Mouse (Mus musculus): ENCODE data around the gene Agtpbp1. TPM values are rescaled to one million over a fixed set of nuclear protein-coding genes. Genes with fewer than 3 reads are reported as not detected.

Gene Agtpbp1
- total RNA-seq, 2 experiments from 2014 or later: 82.2 to 97.3 TPM

DNA sequence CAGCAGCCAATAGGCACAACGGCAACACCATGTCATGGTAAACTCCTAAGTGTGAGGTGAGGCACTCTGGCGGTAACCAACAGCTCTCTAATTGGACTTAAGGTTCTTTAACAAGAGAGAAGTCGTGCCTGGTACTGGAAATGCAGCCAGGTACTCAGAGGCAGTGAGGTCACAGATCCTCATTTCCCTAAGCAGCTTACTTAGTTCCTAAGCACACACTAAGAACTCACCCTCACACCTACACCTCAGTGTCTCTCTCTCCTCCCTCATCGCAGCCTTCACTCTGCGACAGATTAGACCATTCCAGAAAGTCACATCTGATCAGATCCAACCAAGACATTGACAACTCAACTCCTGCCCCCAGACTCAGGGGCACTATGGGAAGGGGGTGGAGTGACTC, 45.0 kb downstream of the Agtpbp1 start:
- DNase-seq: no peak
- intact Hi-C loops (cut with DNase I): no loop called here

DNA sequence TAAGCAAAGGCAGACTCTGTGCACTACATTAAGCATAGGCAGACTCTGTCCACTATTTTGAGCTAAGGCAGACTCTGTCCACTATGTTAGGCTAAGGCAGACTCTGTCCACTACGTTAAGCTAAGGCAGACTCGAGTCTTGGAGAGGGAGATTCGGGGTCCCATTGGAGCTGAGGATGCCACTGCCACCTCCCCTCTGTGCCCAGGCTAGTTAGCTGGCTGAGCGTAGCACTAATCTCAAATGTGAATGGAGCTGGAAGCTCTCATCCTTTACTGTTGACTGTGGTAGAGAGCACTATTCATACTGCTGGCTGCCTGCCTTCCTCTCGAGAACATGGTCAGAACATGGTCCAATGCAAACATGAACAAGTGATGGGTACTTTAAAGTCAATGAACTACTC, 46.4 kb downstream of the Agtpbp1 start:
- intact Hi-C loops (cut with DNase I): no loop called here
- DNase-seq: no peak

DNA sequence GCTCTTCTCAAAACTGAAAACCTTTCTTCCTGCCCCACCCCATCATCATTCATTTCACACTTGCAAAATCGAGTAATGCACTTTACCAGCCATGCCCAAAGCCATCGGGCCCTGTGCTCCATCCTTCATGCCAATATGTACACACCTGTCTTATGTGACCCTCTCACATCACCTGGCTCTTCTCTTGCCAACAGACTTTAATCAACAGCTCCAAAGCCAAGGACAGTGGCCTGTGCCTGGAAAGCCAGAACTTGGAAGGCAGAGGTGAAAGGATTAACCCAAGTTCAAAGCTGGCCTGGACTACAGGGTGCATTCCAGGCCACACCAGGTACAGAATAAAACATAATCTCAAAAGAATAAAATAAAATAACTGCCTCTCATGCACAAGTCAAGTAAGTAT, 48.4 kb downstream of the Agtpbp1 start:
- no peak for DNase-seq
- intact Hi-C loops (cut with DNase I): no loop called here

DNA sequence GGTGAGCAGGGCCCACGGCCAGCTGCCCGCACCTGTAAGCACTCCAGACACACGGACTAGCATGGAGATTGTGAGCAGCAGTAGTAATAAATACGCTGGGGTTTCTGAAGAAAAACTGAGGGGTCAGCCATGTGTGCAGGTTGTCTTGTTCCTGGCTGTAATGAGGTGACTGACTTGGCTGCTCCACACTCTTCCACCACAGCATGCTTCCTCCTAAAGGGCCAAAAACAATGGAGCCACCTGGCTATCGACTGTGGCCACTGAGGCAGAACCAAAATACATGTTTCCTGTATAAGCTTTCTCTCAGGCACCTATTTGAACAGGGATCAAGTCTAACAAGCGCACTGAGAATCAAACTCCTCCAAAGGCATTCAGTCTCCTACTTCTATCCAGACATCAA, 49.3 kb downstream of the Agtpbp1 start:
- no peak for DNase-seq
- intact Hi-C loops (cut with DNase I): no loop called here

DNA sequence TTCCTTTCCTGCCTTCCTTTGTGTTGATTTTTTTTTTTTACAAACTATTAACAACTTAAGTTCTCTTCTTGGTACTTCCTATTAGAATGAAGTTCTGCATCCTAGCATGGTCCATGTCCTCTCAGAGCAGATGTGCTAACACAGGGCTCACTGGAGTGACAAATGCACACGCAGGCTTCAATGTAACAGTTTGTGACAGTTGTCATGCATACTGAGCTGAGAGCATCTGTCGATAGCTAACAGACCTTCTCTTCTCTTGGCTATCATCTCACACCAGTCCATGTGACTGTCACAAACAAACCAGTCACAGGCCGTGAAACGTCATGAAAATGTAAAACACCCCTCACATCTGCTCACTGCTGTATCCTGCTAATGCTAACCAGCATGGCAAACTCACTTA, 50.7 kb downstream of the Agtpbp1 start:
- no peak for DNase-seq
- intact Hi-C loops (cut with DNase I): loop anchor here (5.0 kb wide), 1 partner anchor 193 kb away; no protein-coding TSS in a partner anchor

DNA sequence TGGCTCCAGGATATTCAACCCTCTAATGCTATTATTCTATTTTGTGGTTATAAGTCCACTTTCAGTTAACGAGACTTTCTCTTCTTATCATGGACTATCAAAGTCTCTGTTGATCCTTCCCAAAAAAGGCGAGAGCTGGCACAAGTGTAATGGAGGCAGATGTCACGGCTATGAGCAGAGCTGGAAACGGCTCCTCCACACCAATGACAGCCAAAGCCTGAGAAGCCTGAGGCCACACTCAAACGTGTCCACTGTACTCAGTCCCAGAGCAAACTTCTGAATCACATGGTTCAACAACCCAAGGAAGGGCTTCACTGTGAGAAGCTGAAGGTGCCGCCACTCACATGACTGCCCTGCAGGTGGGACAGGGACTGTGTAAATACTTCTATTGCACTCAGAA, 51.7 kb downstream of the Agtpbp1 start:
- intact Hi-C loops (cut with DNase I): loop anchor here (5.0 kb wide), 1 partner anchor 194 kb away; no protein-coding TSS in a partner anchor
- no peak for DNase-seq

DNA sequence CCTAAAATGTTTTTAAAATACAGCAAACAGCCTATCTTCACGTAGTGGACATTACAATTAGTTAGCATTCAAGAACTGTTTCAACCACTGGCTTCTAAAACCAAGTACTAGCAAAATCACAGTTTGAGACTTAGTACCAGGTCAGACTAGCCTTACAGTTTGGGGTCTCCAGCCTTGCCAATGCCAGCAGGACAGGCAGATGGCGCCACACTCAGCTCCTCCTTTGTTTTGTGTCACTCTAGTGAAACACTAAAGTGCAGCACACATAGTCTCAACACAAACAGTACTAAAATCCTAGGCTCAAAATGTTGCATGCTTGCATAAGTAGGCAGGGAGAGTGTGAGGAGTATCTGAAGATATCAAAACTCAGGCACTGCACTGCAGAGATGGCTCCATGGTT, 53.8 kb downstream of the Agtpbp1 start:
- peak in 1 of 2 experiments; percentile 27 for DNase-seq
- intact Hi-C loops (cut with DNase I): loop anchor here (5.0 kb wide), 1 partner anchor 196 kb away; no protein-coding TSS in a partner anchor

DNA sequence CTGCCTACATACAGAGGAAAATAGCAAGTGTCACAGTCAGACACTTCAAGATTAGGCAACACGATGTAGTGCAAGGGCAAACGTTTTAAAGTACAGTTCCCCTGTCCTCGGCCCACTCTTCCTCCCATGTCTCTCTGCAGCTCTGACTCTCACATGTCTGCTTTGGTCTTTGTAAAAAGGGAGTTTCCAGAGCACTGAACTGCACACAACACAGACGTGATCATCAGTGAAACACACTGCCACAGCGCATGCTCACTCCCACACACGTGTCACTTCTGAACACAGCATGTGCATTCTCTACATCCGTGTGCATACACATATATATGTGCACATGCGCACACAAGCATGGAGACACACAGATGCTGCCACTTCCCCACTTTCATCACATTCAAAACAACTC, 54.5 kb downstream of the Agtpbp1 start:
- intact Hi-C loops (cut with DNase I): loop anchor here (5.0 kb wide), 1 partner anchor 197 kb away; no protein-coding TSS in a partner anchor
- DNase-seq: no peak

DNA sequence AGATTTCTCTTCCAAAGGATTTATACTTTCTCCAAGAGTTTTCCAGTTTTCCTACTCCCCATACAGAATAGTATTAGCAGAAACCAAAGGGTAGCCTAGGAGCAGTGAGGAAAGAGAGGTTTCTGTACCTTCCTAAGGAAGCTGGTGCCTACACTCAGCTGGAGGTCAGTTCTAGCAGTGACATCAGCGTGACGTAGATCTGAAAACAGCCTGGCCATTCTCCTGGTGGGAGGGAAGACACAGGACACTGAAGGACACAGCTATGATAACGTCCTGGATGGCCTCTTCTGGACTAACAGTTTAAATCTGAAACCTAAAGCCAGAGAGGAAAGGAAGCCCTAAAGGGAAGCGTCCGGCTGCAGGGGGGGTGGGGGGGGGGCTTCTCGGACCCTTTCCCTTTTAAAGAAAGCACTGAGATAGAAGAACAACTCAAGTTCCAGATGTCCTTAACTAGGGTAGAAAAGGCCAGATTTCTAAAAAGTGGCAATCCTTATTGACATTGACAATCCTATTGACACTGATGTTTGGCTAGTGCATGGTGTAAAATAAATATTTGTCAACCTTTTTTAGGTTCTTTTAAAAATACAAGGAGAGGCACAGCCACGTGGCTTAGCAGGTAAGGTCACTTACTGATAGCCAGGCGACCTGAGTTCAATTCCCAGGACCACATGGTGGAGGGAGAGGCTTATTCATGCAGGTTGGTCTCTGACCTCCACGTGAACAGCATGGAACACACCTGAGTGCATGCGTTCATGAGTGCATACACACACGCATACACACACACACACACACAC, 63.6 kb downstream of the Agtpbp1 start:
- DNase-seq: no peak
- intact Hi-C loops (cut with DNase I): loop anchor here (5.0 kb wide), 1 partner anchor 106 kb away; no protein-coding TSS in a partner anchor

DNA sequence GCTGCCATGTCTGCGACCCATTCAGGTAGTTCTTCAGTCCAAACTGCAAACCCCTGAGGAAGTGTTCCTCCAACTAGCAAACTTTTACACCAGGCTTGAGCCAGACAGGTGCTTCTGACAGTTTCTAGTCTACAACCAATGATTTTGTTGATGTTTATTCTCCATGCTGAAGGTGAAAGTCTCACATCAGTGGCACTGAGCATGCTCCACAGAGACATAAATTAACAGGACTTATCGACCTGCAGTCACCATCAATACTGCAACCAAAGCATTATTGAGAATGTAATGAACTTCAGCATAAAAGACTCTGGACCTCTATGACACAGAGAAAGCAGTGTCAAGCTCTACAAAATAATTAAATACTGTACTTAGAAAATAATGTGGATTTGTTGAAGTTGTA, 64.2 kb downstream of the Agtpbp1 start:
- intact Hi-C loops (cut with DNase I): loop anchor here (5.0 kb wide), 1 partner anchor 106 kb away; no protein-coding TSS in a partner anchor
- no peak for DNase-seq

DNA sequence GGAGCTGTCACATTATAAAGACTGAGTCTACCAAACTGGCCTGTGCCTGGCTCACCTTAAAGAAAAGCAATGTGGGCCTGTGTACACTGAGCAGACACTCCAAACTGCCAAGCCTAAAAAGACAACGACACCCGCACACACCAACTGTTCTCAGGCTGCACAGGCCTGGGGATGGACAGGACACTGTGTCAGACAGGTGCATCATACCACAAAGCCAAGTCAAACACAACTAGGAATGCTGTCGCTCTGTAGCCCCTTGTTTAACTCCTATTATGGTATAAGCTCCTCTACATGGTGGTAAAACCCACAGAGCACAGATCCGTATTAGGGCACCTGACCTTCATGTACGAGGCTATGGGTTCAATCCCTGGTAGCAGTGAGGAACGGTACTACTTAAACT, 65.5 kb downstream of the Agtpbp1 start:
- intact Hi-C loops (cut with DNase I): loop anchor here (5.0 kb wide), 2 partner anchors 68 to 208 kb away; partner anchors contain the start of genes Agtpbp1 and Naa35
- DNase-seq: no peak

DNA sequence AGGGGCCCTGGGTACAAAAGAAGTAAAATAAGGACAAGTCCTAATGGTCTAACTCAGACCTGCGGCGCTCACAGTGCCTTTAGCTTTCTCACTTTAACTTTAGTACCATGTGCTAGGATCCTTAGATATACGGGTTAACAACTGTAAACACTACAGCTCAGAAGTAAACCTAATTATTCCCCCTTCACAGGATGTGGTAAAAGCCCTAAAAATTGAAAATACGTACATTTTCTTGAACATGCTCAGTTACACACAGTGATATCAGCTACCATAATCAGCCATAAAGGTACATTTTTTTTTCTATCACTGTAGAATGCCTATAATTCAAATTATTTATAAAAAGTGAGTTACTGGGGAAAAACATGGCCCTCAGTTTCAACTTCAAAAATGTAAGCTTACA, 67.0 kb downstream of the Agtpbp1 start:
- no peak for DNase-seq
- intact Hi-C loops (cut with DNase I): loop anchor here (5.0 kb wide), 2 partner anchors 69 to 209 kb away; partner anchors contain the start of genes Agtpbp1 and Naa35

DNA sequence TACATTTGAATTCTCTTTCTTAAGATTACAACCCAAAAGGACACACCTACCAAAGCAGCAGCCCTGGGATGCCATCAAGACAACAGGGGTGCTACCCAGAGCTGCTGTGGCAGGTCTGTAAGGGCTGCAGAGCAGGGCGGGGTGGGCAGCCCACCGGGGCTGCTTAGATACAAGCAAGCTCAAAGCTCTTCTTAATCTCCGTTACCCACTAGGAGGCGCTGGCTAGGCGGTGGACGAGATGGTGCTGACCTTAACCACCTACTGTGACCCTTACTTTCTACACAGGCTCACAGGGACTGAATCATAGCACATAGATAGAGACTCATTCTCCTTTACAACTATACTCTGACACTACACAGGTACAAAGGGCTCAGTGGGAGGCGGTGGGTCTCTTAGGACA, 70.0 kb downstream of the Agtpbp1 start:
- peak; percentile 46 to 73 for DNase-seq
- intact Hi-C loops (cut with DNase I): loop anchor here (5.0 kb wide), 2 partner anchors 72 to 212 kb away; partner anchors contain the start of genes Agtpbp1 and Naa35

DNA sequence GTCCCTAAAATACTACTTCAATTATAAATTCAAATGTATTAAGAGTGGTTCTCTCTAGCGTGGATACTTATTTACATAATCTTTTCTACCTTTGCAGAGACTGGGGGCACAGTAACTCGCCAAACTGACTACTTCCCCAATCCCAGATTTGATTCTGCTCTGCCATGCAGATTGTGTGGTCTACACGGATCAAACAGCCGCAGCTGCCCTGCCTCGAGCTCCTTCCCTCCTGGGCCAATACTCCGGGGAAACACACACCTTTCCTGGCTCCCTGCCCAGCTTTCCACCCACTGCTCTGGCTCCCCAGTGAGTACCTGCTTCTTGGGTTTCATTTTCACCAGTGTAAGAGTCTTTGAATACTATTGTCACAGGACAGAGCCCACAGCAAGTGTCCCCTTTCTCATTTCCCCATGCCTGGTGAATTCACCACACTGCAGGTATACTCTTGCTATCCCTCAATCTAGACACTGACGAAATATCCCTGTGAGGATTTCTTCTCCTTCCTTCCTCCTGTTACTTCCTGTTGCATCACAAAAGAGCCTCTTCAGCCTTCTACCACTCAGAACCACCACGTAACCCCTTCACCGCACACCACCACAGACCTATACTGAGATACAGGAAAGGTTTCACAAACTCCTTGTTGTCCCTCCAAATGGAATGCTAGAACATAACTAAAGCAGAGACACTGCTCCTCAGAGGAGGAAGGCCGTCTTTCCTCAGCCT, 75.2 kb downstream of the Agtpbp1 start:
- intact Hi-C loops (cut with DNase I): loop anchor here (5.0 kb wide), 1 partner anchor 47 kb away; no protein-coding TSS in a partner anchor

DNA sequence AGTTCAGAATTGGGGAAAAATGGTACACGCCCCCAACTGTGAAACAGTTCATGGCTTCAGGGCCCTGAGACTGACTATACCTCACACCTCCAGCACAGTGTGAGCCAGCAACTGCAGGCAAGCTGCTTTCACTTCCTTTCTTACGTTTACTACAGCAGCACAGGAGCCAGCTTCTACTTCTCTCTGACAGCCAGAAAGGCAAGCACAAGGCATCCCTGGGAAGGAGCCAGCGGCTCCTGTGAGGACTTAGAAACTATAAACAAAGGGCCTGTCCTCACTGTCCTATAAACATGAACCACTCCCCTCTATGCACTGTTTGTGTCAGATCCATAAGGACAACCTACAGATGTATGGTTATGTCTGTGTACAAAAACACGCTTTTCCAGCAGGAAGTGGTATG, 76.4 kb downstream of the Agtpbp1 start:
- intact Hi-C loops (cut with DNase I): loop anchor here (5.0 kb wide), 1 partner anchor 49 kb away; no protein-coding TSS in a partner anchor
- DNase-seq: no peak

More for the DNA sequence above, 75.2 kb downstream of the Agtpbp1 start:
- DNase-seq: no peak

DNA sequence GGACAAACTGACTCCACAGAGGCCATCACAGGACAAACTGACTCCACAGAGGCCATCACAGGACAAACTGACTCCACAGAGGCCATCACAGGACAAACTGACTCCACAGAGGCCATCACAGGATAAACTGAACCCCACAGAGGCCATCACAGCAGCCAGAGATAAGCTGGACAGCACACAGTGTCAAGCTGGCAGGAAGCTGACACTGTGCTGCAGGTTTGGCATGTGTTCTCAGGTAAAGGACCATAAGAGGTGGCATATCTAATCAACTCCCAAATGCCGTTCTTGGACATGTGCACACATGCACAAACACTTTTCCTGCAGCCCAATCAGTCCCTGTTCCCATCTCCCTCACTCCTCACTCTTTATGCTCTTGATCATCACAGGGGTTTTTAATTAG, 78.6 kb downstream of the Agtpbp1 start:
- peak in 1 of 2 experiments; percentile 13 for DNase-seq
- intact Hi-C loops (cut with DNase I): loop anchor here (5.0 kb wide), 1 partner anchor 51 kb away; no protein-coding TSS in a partner anchor

DNA sequence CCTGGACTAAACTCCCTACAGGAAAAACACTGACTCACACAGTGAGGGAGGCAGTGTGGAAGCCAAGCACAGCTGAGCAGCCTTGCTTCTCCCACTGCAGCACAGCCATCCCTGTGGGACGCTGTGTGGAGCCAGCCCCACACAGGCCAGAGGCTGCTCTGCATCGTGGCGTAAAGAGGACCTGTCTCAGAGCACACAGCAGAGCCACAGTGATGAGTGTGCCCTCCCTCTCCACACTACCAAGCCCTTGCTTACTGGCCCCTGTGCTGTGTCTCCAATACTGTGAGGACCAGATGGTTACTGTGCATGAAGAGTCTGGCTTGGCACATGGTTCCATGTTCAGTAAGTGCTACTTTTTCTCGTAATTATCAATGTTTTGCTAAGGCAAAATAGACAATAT, 79.2 kb downstream of the Agtpbp1 start:
- intact Hi-C loops (cut with DNase I): loop anchor here (5.0 kb wide), 1 partner anchor 51 kb away; no protein-coding TSS in a partner anchor
- no peak for DNase-seq

DNA sequence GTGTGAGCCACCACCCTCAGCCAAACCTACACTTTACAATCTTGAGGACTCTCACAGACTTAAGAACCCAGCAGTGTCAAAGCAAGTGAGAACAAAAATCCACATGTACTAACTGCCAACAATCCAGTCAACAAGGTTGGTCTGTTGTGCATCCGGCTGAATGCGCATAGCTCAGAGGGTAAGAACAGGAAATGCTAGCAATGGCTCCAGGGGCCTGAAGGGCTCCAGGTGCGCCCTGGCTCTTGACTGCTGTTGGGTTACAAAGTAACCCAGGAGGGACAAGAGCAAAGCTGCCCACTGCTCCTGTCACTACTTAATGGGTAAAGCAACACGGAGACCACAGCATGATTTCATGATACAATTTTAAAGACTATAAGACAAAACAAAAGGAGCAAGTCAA, 81.4 kb downstream of the Agtpbp1 start:
- intact Hi-C loops (cut with DNase I): no loop called here

DNA sequence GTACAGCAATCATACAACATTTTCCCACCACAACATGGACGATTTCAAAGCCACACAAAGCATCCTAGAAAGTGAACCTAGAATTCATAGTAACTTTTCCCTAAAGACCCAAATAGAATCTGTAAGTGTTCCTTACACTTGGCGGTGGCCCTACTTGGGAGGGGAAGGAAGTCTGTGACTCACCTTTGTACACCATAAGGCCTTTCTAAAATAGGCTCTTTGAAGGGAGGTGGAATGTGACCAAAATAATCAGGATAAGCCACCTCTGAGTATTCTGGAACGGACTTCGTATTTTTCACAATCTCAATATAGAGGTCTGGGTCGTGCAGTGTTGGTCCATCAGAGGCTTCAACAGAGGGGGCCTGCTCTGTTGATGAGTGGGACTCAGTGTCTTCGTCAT, 85.2 kb downstream of the Agtpbp1 start:
- DNase-seq: no peak

More for the DNA sequence above, 81.4 kb downstream of the Agtpbp1 start:
- no peak for DNase-seq

DNA sequence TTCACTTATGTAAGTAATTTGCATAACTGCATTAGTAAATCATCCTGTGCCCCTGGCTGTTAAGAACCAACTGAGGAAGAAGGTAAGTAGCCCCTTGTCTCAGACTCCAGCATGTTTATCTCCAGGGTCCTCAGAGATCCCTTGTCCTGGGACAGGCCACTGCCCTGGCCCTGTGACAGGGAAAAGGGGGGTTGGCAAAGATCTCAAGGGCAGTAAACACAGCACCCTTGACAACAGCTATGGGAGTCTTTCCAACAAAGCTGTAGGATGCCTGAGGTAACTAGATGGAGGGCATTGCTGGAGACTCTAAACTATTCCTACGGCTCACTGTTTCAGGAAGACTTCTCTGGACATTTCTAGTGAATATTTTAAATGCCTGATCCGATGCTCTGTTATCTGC, 85.7 kb downstream of the Agtpbp1 start:
- DNase-seq: peak; percentile 61 to 76
- intact Hi-C loops (cut with DNase I): no loop called here

More for the DNA sequence above, 85.2 kb downstream of the Agtpbp1 start:
- intact Hi-C loops (cut with DNase I): no loop called here

DNA sequence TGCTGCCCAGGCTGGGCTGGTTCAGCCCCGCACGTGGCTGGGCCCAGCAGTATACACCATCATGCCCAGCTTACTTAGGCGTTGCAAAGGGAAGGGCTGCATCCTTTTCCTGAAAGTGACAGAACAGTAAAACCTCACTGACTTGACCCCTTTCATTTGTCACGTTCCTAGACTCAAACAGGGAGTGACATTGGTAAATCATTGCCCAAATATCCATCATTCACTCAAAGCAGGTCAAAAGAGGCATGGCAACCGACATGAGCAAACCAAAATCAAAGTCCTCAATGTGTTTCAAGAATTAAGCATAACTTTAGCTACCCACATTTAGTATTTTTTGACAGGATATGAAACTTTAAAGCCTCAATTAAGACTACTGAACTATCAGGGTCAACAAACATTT, 86.8 kb downstream of the Agtpbp1 start:
- intact Hi-C loops (cut with DNase I): no loop called here
- no peak for DNase-seq
